Mouse (Mus musculus) c-Kit-positive CD71-negative TER-119-negative erythroid progenitor cells, embryonic 14.5 days (primary cell): ENCODE results near the gene Cux2.

Source experiments
- DNase-seq: peaks from one replicate; pipeline ENCODE4 v3.0.0-alpha.2; 2013; ENCODE audit warnings: low read depth

Gene Cux2

DNA sequence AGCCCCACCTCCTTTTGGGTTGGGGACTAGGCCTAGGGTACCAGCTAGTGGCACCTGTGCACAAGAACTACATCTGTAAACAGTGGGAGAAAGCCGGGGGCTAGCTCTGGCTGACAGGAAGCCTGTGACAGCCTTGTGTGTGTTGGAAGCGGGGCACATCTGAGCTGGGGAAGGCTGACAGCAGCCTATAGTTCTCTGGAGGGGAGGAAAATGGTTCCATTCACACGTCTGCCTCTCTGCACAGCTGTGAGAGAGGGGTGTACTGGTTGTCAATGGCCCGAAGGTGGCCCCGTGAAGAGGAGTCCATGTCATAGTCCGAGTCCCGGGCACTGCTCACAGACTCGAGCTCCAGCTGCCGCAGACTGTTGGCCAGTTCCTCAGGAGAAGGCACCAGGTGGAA, 232.4 kb downstream of the Cux2 start:
- DNase-seq = no peak

DNA sequence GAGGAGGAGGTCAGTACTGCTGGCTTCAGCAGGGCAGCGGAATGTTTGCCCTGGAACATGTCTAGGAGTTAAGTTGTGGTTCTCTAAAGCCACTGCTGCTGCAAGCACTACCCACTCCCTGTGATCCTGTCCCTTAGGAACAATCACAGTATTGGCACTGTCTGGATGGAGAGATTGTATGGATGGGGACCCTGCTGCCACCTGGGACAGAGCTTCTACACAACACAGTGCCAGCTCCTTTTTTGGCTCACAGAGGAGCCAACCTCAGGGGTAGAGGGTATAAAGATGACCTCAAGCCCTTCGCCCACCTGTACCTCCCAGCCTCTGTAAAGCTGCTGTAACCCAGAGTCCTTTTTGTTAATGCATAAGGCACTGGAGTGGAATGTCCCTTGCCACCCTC, 233.3 kb downstream of the Cux2 start:
- no peak for DNase-seq

- no peak for DNase-seq
Measured at GRCm38 (mm10) chr5:121815867-121816380, 234.0 kb downstream of the Cux2 start.

DNA sequence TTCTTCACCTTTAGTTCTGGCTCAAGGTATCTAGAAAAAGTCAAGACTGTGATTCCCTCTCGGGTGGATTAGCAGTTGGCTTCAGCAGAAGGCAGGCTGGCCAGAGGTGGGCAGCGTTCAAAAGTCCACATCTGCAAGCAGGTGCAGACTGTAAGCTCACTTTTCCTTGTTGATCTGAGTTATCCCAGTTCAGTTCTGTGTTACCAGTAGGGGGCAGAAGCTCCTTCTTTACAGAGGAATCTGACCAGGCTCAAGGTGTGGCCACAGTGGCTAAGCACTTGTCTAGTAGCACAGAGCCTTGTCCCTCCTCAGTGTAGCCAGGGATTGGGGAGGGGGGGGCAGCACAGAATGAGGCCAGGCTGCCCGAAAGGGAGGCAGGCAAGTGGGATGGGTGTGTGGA, 234.8 kb downstream of the Cux2 start:
- DNase-seq = no peak

DNA sequence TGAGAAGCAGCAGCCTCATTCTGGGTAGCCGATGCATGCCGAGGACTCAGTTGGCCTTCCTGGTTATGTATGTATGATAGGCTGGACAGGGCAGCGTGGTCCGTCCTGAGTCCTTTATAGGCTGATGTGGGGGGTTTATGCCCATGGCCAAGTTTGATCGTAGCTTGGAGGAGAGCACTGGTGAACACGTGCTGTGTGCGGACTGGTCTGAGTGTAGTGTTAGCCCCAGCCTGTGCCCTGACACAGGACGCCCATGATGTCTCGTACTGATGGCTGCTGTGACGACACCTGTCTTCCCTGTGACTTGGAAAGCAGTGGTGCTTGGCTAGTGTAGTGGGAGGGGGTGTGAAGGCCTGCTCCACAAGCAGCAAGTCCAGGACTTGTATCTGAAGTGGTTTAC, 236.2 kb downstream of the Cux2 start:
- no peak for DNase-seq

DNA sequence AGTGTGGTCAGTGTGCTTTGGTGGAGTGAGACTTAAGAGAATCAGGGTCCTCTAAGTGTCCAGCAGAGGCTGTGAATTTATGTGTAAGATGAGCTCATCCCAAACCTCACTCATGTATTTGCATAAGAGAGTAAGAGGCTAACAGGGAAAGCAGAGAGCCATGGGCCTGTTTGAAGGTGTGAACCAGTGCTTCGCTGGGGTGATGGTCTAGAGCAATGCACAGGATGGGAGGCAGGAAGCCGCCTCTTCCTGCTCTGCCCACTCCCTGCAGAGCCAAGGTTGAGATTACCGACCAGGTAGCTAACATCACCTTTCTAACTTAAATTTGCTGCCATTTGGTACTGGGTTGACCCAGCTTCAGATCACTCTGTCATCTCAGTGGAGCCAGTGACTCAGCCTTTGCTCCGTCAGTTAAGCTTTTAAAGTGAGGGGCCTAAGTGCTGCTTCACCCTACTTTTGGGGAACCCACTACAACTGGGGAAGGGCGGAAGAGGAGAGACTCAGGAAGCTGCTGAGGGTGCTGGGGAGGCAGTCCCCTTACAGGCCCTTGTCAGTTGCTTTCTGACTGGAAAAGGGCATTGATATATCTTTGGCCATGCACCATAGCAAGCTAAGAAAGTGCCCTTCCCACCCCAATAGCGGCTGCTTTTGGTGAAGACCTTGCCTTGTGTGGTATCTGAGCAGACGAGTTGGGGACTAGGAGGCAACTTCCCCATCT, 237.2 kb downstream of the Cux2 start:
- no peak for DNase-seq

GRCm38 (mm10) chr5:121811485-121811931, 238.4 kb downstream of the Cux2 start:
- no peak for DNase-seq

- DNase-seq = no peak
Measured at GRCm38 (mm10) chr5:121810331-121811151, 239.4 kb downstream of the Cux2 start.

- DNase-seq = no peak
Measured at GRCm38 (mm10) chr5:121809667-121810224, 240.2 kb downstream of the Cux2 start.

GRCm38 (mm10) chr5:121808202-121808601, 241.7 kb downstream of the Cux2 start:
- DNase-seq = no peak

- DNase-seq = no peak
Measured at GRCm38 (mm10) chr5:121807186-121807585, 242.7 kb downstream of the Cux2 start.
